Comparison of ENCODE assay signal across 23 mouse cellular contexts in genomic region chrX:23810365-23810764, GRCm38 (mm10).
"Had no signal": no experiment of that assay in that cellular context is flagged by ENCODE, and none has a peak within 500 bp of the region (broad histone marks: within the 10 kb centered on the region; RNA-seq: fewer than 3 reads in every experiment).

No protein-coding gene starts in this region.

- ATAC-seq: liver, postnatal 0 days; lung, postnatal 0 days; midbrain, embryonic 13.5 days had no signal

- H3K9ac ChIP-seq: kidney, embryonic 15.5 days; limb, embryonic 12.5 days; limb, embryonic 15.5 days; liver, embryonic 14.5 days; liver, postnatal 0 days; lung, embryonic 14.5 days; midbrain, embryonic 13.5 days; neural tube, embryonic 12.5 days; neural tube, embryonic 15.5 days; stomach, embryonic 15.5 days had no signal

- H3K9me3 ChIP-seq: kidney, embryonic 15.5 days; limb, embryonic 12.5 days; limb, embryonic 15.5 days; midbrain, embryonic 10.5 days; neural tube, embryonic 12.5 days; neural tube, embryonic 15.5 days; stomach, embryonic 15.5 days had no signal

- DNase-seq: kidney, adult 8-10 months; kidney, postnatal 10 days; kidney, postnatal 36 days; left cerebral cortex, postnatal 4 days; liver, postnatal 0 days; lung, embryonic 14.5 days; retina, postnatal 1 day; right cerebral cortex, postnatal 25 days; spleen, adult 18-20 months; thymus, postnatal 14 days; thymus, postnatal 4 days had no signal

- H3K4me1 ChIP-seq: kidney, embryonic 15.5 days; limb, embryonic 12.5 days; limb, embryonic 15.5 days; midbrain, embryonic 10.5 days; midbrain, embryonic 13.5 days; neural tube, embryonic 12.5 days; neural tube, embryonic 15.5 days; stomach, embryonic 15.5 days had no signal

- H3K36me3 ChIP-seq: kidney, embryonic 15.5 days; limb, embryonic 12.5 days; limb, embryonic 15.5 days; midbrain, embryonic 10.5 days; midbrain, embryonic 13.5 days; neural tube, embryonic 12.5 days; neural tube, embryonic 15.5 days; stomach, embryonic 15.5 days had no signal

- H3K4me3 ChIP-seq: kidney, embryonic 15.5 days; limb, embryonic 12.5 days; limb, embryonic 15.5 days; midbrain, embryonic 10.5 days; midbrain, embryonic 13.5 days; neural tube, embryonic 12.5 days; neural tube, embryonic 15.5 days; stomach, embryonic 15.5 days had no signal

- H3K27me3 ChIP-seq: kidney, embryonic 15.5 days; limb, embryonic 12.5 days; limb, embryonic 15.5 days; midbrain, embryonic 13.5 days; neural tube, embryonic 12.5 days; neural tube, embryonic 15.5 days; stomach, embryonic 15.5 days had no signal

- H3K27ac ChIP-seq: kidney, embryonic 15.5 days; limb, embryonic 12.5 days; limb, embryonic 15.5 days; liver, embryonic 14.5 days; macrophage; midbrain, embryonic 10.5 days; midbrain, embryonic 13.5 days; neural tube, embryonic 12.5 days; neural tube, embryonic 15.5 days; stomach, embryonic 15.5 days had no signal

- H3K4me2 ChIP-seq: kidney, embryonic 15.5 days; limb, embryonic 12.5 days; limb, embryonic 15.5 days; liver, embryonic 11.5 days; lung, embryonic 14.5 days; midbrain, embryonic 13.5 days; neural tube, embryonic 12.5 days; neural tube, embryonic 15.5 days; stomach, embryonic 15.5 days had no signal
